Mouse (Mus musculus) embryo, embryonic 10.5 days (tissue): Measurements from ENCODE around the gene Crls1.

Experiments used
- DNase-seq: peaks from one replicate; pipeline ENCODE4 v3.0.0-alpha.2; 2015; ENCODE audit warnings: low spot score

Crls1 gene

GRCm38 (mm10) chr2:132846407-132847358 lies at the start of gene Crls1:
Gene Crls1, plus strand, starts transcription at chr2:132846666.
- DNase-seq, result peak; percentile 94

- DNase-seq, result no peak
Measured at GRCm38 (mm10) chr2:132802976-132803375, 43.5 kb upstream of the Crls1 start.

- DNase-seq, result peak; percentile 99
Measured at GRCm38 (mm10) chr2:132815608-132816314, 30.7 kb upstream of the Crls1 start, which contains the start of the genes Trmt6 and Mcm8. Gene Trmt6, minus strand, starts transcription at chr2:132816055. Gene Mcm8, plus strand, starts transcription at chr2:132816141.

GRCm38 (mm10) chr2:132841071-132841470 lies 5.4 kb upstream of the Crls1 start:
- DNase-seq, result no peak

- peak; percentile 14 for DNase-seq
Measured at GRCm38 (mm10) chr2:132847581-132847980, 1.1 kb downstream of the Crls1 start.

- no peak for DNase-seq
Measured at GRCm38 (mm10) chr2:132848361-132848760, 1.9 kb downstream of the Crls1 start.

- DNase-seq, result no peak
Measured at GRCm38 (mm10) chr2:132849141-132849540, 2.7 kb downstream of the Crls1 start.

- DNase-seq, result no peak
Measured at GRCm38 (mm10) chr2:132853051-132853450, 6.6 kb downstream of the Crls1 start.

- DNase-seq, result no peak
Measured at GRCm38 (mm10) chr2:132856333-132856732, 9.9 kb downstream of the Crls1 start.

GRCm38 (mm10) chr2:132860435-132860834 lies 14.0 kb downstream of the Crls1 start:
- no peak for DNase-seq

GRCm38 (mm10) chr2:132861456-132861855 lies 15.0 kb downstream of the Crls1 start:
- DNase-seq, result no peak

GRCm38 (mm10) chr2:132863325-132863724 lies 16.9 kb downstream of the Crls1 start:
- no peak for DNase-seq

GRCm38 (mm10) chr2:132867521-132867920 lies 21.1 kb downstream of the Crls1 start:
- no peak for DNase-seq

- DNase-seq, result no peak
Measured at GRCm38 (mm10) chr2:132869682-132870081, 23.2 kb downstream of the Crls1 start.

- no peak for DNase-seq
Measured at GRCm38 (mm10) chr2:132870286-132870685, 23.8 kb downstream of the Crls1 start.

GRCm38 (mm10) chr2:132871663-132872062 lies 25.2 kb downstream of the Crls1 start:
- DNase-seq, result no peak

- no peak for DNase-seq
Measured at GRCm38 (mm10) chr2:132873657-132874326, 27.3 kb downstream of the Crls1 start.

- DNase-seq, result no peak
Measured at GRCm38 (mm10) chr2:132876991-132877390, 30.5 kb downstream of the Crls1 start.

GRCm38 (mm10) chr2:132879261-132880044 lies 33.0 kb downstream of the Crls1 start:
- peak; percentile 59 for DNase-seq

GRCm38 (mm10) chr2:132880844-132881645 lies 34.6 kb downstream of the Crls1 start, which contains the start of gene Lrrn4:
Gene Lrrn4, minus strand, starts transcription at chr2:132880891.
- DNase-seq, result peak; percentile 48
